Mouse (Mus musculus) cerebellum, adult 2 months (tissue): ENCODE results near the gene Lingo1.

Experiments used
- CTCF ChIP-seq: fragments of 200-500 bp; IDR thresholded peaks from 2 replicates; pipeline ENCODE4 v1.5.1; 2011; ENCODE audit warnings: low read depth, mild to moderate bottlenecking, control low read depth, low read length, moderate library complexity, borderline replicate concordance; ENCODE audit not compliant: insufficient read depth
- POLR2A ChIP-seq: fragments of 200-500 bp; IDR thresholded peaks from 2 replicates; pipeline ENCODE4 v1.6.1; 2011; ENCODE audit warnings: low read length, control low read depth, borderline replicate concordance; ENCODE audit not compliant: insufficient read depth

DNA sequence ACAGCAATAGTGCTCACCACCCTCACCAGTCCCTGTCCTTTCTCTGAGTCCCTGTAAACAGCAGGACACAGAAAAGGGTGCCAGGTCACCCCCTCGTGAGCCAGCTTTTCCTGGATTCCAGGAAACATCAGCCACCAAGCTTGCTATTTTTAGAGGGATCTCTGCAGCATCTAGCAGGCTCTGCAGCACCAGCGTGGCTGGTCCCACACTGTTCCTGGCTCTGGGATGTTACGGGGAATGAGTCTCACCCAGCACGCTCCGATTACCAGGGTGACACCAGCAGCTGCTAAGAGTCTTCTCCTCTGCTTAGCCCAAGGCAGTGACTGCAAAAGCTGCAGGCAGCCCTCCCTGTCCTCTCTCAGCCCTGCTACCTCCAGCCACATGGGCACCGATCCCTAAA is 36.6 kb upstream of the Lingo1 start:
- no peak for TF ChIP-seq CTCF
- no peak for TF ChIP-seq POLR2A
